Mouse (Mus musculus): ENCODE results near the gene Wrap53.
"Not testable (repeated sequence)": the region's sequence is repeated elsewhere in the genome, so short reads cannot be mapped to it uniquely, and the experiment has no call there.

GRCm38 (mm10) chr11:69530755-69531154, 49.3 kb downstream of the Wrap53 start:
- TF ChIP-seq CTCF (IDR thresholded peaks at IDR 0.05; ENCODE audit: insufficient read depth, low read length); POLR2A (IDR thresholded peaks at IDR 0.05; ENCODE audit: borderline replicate concordance, extremely low read depth, low read depth, low read length): not testable (repeated sequence)

Data from lung, adult 2 months (tissue).